Mouse (Mus musculus): ENCODE data around the gene Eea1.
"Not testable (repeated sequence)": the region's sequence is repeated elsewhere in the genome, so short reads cannot be mapped to it uniquely, and the experiment has no call there.

Gene Eea1

GRCm38 (mm10) chr10:96074386-96074785 lies 133.9 kb downstream of the Eea1 start:
- no peak for DNase-seq (ENCODE audit: low spot score)

- DNase-seq (ENCODE audit: low spot score): no peak
These were observed 135.0 kb downstream of the Eea1 start for GRCm38 (mm10) chr10:96075403-96075802.

GRCm38 (mm10) chr10:96075880-96076279 lies 135.4 kb downstream of the Eea1 start:
- no peak for DNase-seq (ENCODE audit: low spot score)

- DNase-seq (ENCODE audit: low spot score): no peak
These were observed 136.0 kb downstream of the Eea1 start for GRCm38 (mm10) chr10:96076461-96076860.

GRCm38 (mm10) chr10:96077480-96078066 lies 137.1 kb downstream of the Eea1 start:
- DNase-seq (ENCODE audit: low spot score): not testable (repeated sequence)

GRCm38 (mm10) chr10:96079823-96080222 lies 139.4 kb downstream of the Eea1 start:
- no peak for DNase-seq (ENCODE audit: low spot score)

- no peak for DNase-seq (ENCODE audit: low spot score)
These were observed 140.3 kb downstream of the Eea1 start for GRCm38 (mm10) chr10:96080440-96081381.

- peak; percentile 23 for DNase-seq (ENCODE audit: low spot score)
These were observed 141.8 kb downstream of the Eea1 start for GRCm38 (mm10) chr10:96082203-96082602.

GRCm38 (mm10) chr10:96089744-96090143 lies 149.3 kb downstream of the Eea1 start:
- DNase-seq (ENCODE audit: low spot score): no peak

- DNase-seq (ENCODE audit: low spot score): no peak
These were observed 149.9 kb downstream of the Eea1 start for GRCm38 (mm10) chr10:96090388-96090787.

GRCm38 (mm10) chr10:96093890-96094531 lies 153.6 kb downstream of the Eea1 start:
- no peak for DNase-seq (ENCODE audit: low spot score)

- DNase-seq (ENCODE audit: low spot score): no peak
These were observed 154.1 kb downstream of the Eea1 start for GRCm38 (mm10) chr10:96094559-96094958.

All from ovary, adult 18-20 months (tissue).